Mouse (Mus musculus) forebrain, embryonic 12.5 days (tissue): ENCODE measurements around the gene Prnd. TPM values are rescaled to one million over a fixed set of nuclear protein-coding genes. Genes with fewer than 3 reads are reported as not detected.

Experiments used
- ATAC-seq: fragments of 200-750 bp; cut with Nextera tagmentation; 2 replicates; pipeline ENCODE4 v1.8.0; 2017; ENCODE audit warnings: moderate TSS enrichment; ENCODE audit not compliant: low FRiP score
- H3K27ac ChIP-seq: fragments of 300-500 bp; sonication (generic); 2 replicates; pipeline ENCODE4 v1.5.1; 2016; ENCODE audit warnings: mild to moderate bottlenecking
- H3K27me3 ChIP-seq: fragments of 300-500 bp; sonication (generic); 2 replicates; pipeline ENCODE4 v1.6.1; 2016; ENCODE audit warnings: mild to moderate bottlenecking
- H3K36me3 ChIP-seq: fragments of 300-500 bp; sonication (generic); replicated peaks from 2 replicates; pipeline ENCODE4 v1.6.1; 2016; ENCODE audit warnings: mild to moderate bottlenecking
- H3K4me1 ChIP-seq: fragments of 300-500 bp; sonication (generic); 2 replicates; pipeline ENCODE4 v1.6.1; 2016
- H3K4me2 ChIP-seq: fragments of 300-500 bp; sonication (generic); 2 replicates; pipeline ENCODE4 v1.6.1; 2016; ENCODE audit warnings: mild to moderate bottlenecking, moderate library complexity
- H3K4me3 ChIP-seq: fragments of 300-500 bp; sonication (generic); replicated peaks from 2 replicates; pipeline ENCODE4 v1.5.1; 2016; ENCODE audit warnings: mild to moderate bottlenecking
- H3K9ac ChIP-seq: fragments of 300-500 bp; sonication (generic); 2 replicates; pipeline ENCODE4 v1.6.1; 2016; ENCODE audit warnings: mild to moderate bottlenecking
- H3K9me3 ChIP-seq: fragments of 300-500 bp; sonication (generic); 2 replicates; pipeline ENCODE4 v1.6.1; 2016
- WGBS: fragments of 180-500 bp; shearing (Covaris S2); methylation state at CpG from one replicate; pipeline ENCODE4 v1.1.7; 2016; 5-methylcytosine and 5-hydroxymethylcytosine counted together
- polyA plus RNA-seq: library from polyadenylated mRNA; unstranded; fragments of >200 nt; fragmentation: Nextera tagmentation; extraction: Ambion mirVana; gene quantifications from 2 replicates; pipeline ENCODE4 v1.2.1, GENCODE M21; 2016

Gene Prnd
- polyA plus RNA-seq, 1 experiment from 2014 or later = 7.0 TPM

DNA sequence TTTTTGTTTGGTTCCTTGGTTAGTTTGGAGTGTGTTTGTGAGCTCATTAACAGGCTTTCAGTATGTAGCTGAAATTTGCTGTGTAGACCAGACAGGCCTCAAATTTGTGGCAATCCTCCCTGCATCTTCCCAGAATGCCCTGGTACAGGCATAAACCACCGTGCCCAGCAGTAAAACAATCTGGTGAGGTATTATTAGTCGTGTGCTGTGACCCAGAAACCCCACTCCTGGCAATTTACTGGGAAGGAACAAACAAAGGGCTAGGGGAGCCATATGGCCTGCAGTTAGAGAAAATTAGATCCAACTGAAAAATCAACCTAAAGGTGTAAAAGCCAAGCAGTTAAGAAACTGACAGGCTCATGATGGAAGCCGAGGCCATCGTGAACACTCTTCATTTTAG is 39.3 kb upstream of the Prnd start:
- Histone ChIP-seq H3K27ac (peak overlapping the region; percentile 42; the same call in 1 of the 2 replicates), H3K4me2 (peak overlapping the region; percentile 66), H3K4me1 (peaks cover 25% of the 10 kb centered on the region), H3K4me3 (peak overlapping the region; percentile 73), H3K9me3 (no peaks in the 10 kb centered on the region), H3K9ac (0 out of 2 replicates have a peak overlapping the region, but pooled peaks have one; percentile 83), H3K27me3 (0 out of 2 replicates have a peak, but pooled peaks cover 4% of the 10 kb centered on the region), H3K36me3 (no peaks in the 10 kb centered on the region)
- WGBS = 33% methylated on average over 4 of the region's 4 CpGs
- no peak for ATAC-seq

DNA sequence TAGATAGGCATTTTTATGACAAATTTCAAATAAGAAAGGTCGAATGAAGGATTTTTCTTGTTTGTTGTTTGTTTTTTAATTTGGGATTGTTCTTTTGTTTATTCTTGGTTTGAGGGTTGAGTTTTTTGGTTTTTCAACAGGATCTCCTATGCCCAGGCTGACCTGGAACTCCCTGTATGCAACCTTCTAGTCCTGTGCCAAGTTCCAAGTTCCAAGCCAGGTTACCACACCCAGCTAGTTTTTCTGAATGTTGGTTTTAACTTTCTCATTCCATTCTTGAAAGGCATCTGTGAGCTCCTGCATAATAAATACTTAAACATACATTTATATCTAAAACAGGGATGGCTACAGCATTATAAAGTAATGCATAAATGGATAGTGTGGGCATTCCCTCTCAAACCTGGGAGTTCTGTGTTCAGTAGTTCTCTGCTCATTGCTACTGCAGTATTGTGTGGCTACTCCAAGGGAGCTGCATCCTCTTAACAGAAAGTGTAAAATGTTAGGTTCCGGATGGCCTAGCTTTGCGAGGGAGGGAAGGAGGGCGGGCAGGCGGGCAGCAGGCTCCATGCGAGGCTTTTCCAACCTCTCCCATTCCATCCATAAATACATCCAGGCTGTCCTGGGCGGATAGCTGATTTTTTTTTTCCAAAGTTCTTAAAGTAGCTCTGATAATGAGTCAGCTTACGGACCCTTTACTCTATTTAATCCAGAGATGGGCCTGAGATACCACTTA is 38.0 kb upstream of the Prnd start:
- peaks cover 25% of the 10 kb centered on the region for H3K4me1 ChIP-seq
- H3K27ac ChIP-seq = no peak overlapping the region
- H3K4me3 ChIP-seq = no peak overlapping the region
- WGBS = 86% methylated on average over 8 of the region's 8 CpGs
- H3K9ac ChIP-seq = no peak overlapping the region
- 0 out of 2 replicates have a peak, but pooled peaks cover 4% of the 10 kb centered on the region for H3K27me3 ChIP-seq
- no peaks in the 10 kb centered on the region for H3K9me3 ChIP-seq
- peak overlapping the region; percentile 66; the same call in 1 of the 2 replicates for H3K4me2 ChIP-seq
- ATAC-seq = no peak
- H3K36me3 ChIP-seq = peaks cover 3% of the 10 kb centered on the region; the same call in 1 of the 2 replicates

- H3K9me3 ChIP-seq = no peaks in the 10 kb centered on the region
- H3K27me3 ChIP-seq = no peaks in the 10 kb centered on the region
- no peak for ATAC-seq
- 0 out of 2 replicates have a peak overlapping the region, but pooled peaks have one; percentile 46 for H3K27ac ChIP-seq
- peaks cover 15% of the 10 kb centered on the region for H3K4me1 ChIP-seq
- 78% methylated on average over 7 of the region's 7 CpGs for WGBS
- peaks cover 14% of the 10 kb centered on the region for H3K36me3 ChIP-seq
- no peak overlapping the region for H3K9ac ChIP-seq
- no peak overlapping the region for H3K4me2 ChIP-seq
- H3K4me3 ChIP-seq = no peak overlapping the region
These were observed 18.3 kb upstream of the Prnd start for GRCm38 (mm10) chr2:131932275-131932902.

- Histone ChIP-seq H3K9ac (no peak overlapping the region), H3K36me3 (peaks cover 16% of the 10 kb centered on the region), H3K4me3 (no peak overlapping the region), H3K4me2 (no peak overlapping the region), H3K9me3 (no peaks in the 10 kb centered on the region), H3K27me3 (no peaks in the 10 kb centered on the region), H3K27ac (0 out of 2 replicates have a peak overlapping the region, but pooled peaks have one; percentile 19), H3K4me1 (peaks cover 15% of the 10 kb centered on the region)
- WGBS = 20% methylated on average over 6 of the region's 6 CpGs
- no peak for ATAC-seq
These were observed 17.6 kb upstream of the Prnd start for GRCm38 (mm10) chr2:131933013-131933412.

DNA sequence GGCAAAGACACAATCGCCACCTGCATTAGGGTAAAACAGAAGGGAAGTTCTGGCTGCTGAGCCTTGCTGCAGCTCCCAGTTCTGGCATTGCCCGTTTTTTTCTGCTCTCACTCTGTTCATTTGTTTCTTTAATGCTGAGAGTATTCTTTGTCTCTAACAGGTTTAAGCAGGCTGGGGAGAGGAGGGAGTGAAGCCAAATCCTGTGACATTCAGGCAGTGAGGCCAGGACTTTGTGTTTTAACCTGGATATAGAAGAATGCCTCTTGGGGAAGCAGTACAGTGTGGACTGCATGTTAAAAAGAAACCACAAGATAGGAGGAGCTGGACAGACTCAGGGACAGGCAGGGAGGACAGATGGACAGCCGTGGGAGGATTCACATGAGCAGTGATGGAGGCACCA is 17.1 kb upstream of the Prnd start:
- H3K4me3 ChIP-seq = no peak overlapping the region
- no peaks in the 10 kb centered on the region for H3K9me3 ChIP-seq
- H3K4me1 ChIP-seq = peaks cover 15% of the 10 kb centered on the region
- H3K27me3 ChIP-seq = no peaks in the 10 kb centered on the region
- 0 out of 2 replicates have a peak overlapping the region, but pooled peaks have one; percentile 19 for H3K27ac ChIP-seq
- no peak overlapping the region for H3K4me2 ChIP-seq
- ATAC-seq = no peak
- peaks cover 16% of the 10 kb centered on the region for H3K36me3 ChIP-seq
- WGBS = 42% methylated on average over 3 of the region's 3 CpGs
- no peak overlapping the region for H3K9ac ChIP-seq

DNA sequence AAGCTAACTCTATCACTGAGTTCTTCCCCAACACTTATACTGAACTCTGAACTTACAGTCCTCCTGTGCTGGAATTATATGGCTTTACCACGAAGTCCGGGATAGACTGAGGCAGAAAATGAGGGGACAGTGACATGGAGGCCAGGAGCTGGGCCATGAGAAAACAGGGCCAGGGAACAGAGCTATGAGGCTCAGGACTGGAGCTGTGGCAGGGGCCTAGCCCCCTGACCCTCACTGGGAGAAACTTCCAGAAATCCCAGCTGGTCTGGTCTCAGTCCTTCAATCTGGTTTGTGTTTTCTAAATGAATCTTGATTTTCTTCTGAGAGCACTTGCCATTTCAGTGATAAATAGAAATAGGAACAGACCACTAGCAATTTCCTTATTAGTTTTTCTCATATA is 16.4 kb upstream of the Prnd start:
- no peak overlapping the region for H3K4me3 ChIP-seq
- no peaks in the 10 kb centered on the region for H3K9me3 ChIP-seq
- no peak overlapping the region for H3K4me2 ChIP-seq
- 100% methylated on average over 2 of the region's 2 CpGs for WGBS
- no peaks in the 10 kb centered on the region for H3K27me3 ChIP-seq
- ATAC-seq = no peak
- peaks cover 16% of the 10 kb centered on the region for H3K36me3 ChIP-seq
- no peak overlapping the region for H3K27ac ChIP-seq
- peaks cover 15% of the 10 kb centered on the region for H3K4me1 ChIP-seq
- no peak overlapping the region for H3K9ac ChIP-seq

GRCm38 (mm10) chr2:131935390-131936105 is 15.1 kb upstream of the Prnd start:
- no peak for ATAC-seq
- H3K27ac ChIP-seq = no peak overlapping the region
- 84% methylated on average over 10 of the region's 10 CpGs for WGBS

GRCm38 (mm10) chr2:131936410-131936809 is 14.3 kb upstream of the Prnd start:
- no peak overlapping the region for H3K4me3 ChIP-seq
- 98% methylated on average over 10 of the region's 10 CpGs for WGBS

More at GRCm38 (mm10) chr2:131935390-131936105, 15.1 kb upstream of the Prnd start:
- Histone ChIP-seq H3K36me3 (peaks cover 16% of the 10 kb centered on the region), H3K9me3 (no peaks in the 10 kb centered on the region), H3K4me3 (no peak overlapping the region), H3K4me2 (no peak overlapping the region), H3K9ac (no peak overlapping the region), H3K4me1 (peaks cover 15% of the 10 kb centered on the region), H3K27me3 (no peaks in the 10 kb centered on the region)

DNA sequence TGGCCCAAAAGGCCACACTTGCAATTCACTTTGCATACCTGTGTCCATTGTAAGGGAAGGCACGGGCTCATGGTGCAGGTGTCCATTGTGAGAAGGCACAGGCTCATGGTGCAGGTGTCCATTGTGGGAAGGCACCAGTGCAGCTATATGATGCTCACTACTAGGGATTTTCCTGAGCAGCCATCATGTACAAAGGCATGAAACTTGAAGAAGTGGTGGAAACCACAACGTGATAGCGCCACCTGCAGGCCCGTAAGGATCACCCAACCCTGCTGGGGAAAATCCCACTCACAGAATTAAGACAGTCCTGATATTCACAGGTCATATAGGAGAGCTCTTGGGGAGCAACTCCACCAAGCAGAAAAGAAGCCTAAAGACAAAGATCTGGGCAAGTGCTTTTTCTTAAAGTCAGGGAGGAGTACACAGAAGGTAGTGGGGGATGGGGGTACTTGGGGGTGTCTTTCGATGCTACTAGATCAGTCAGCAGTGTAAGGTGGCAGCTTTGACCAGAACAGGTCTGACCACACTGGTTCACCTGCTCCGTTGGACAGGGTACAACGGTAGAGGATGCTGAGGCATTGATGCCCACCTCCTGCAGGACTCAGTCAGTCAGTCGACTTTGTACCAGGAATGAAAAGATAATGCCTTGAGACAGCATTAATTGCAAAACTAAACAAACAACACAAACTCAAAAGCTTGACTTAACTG is 11.1 kb upstream of the Prnd start:
- H3K4me1 ChIP-seq = no peaks in the 10 kb centered on the region
- no peak overlapping the region for H3K27ac ChIP-seq
- H3K27me3 ChIP-seq = no peaks in the 10 kb centered on the region
- peaks cover 14% of the 10 kb centered on the region for H3K36me3 ChIP-seq
- no peak overlapping the region for H3K9ac ChIP-seq
- no peak overlapping the region for H3K4me3 ChIP-seq
- 40% methylated on average over 8 of the region's 8 CpGs for WGBS
- no peak overlapping the region for H3K4me2 ChIP-seq
- peak; percentile 46 for ATAC-seq
- H3K9me3 ChIP-seq = no peaks in the 10 kb centered on the region

More at GRCm38 (mm10) chr2:131936410-131936809, 14.3 kb upstream of the Prnd start:
- Histone ChIP-seq H3K36me3 (peaks cover 14% of the 10 kb centered on the region), H3K9me3 (no peaks in the 10 kb centered on the region), H3K27me3 (no peaks in the 10 kb centered on the region), H3K4me2 (no peak overlapping the region), H3K27ac (no peak overlapping the region), H3K4me1 (peaks cover 15% of the 10 kb centered on the region), H3K9ac (no peak overlapping the region)
- no peak for ATAC-seq

DNA sequence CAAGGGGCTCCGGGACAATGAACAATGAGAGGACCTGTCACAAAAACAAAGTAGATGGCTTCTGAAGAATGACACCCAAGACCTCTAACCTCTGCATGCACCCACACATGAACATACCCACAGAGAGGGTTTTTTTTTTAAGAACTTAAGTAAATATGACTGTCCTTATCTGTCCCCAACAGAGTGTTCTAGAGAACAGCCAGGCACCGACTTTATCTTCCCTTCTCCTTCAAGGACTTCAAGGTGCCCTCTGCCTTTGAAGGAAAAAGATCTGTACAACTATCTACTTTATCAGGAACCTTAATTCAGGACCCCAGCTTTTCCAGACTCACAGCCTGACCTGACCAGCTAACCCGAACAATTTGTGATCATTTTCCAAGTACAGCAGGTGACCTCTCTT is 10.2 kb upstream of the Prnd start:
- Histone ChIP-seq H3K27ac (no peak overlapping the region), H3K36me3 (peaks cover 14% of the 10 kb centered on the region), H3K9me3 (no peaks in the 10 kb centered on the region), H3K4me1 (no peaks in the 10 kb centered on the region), H3K27me3 (no peaks in the 10 kb centered on the region), H3K4me3 (no peak overlapping the region), H3K4me2 (no peak overlapping the region), H3K9ac (no peak overlapping the region)
- WGBS = 84% methylated on average over 3 of the region's 3 CpGs
- no peak for ATAC-seq

DNA sequence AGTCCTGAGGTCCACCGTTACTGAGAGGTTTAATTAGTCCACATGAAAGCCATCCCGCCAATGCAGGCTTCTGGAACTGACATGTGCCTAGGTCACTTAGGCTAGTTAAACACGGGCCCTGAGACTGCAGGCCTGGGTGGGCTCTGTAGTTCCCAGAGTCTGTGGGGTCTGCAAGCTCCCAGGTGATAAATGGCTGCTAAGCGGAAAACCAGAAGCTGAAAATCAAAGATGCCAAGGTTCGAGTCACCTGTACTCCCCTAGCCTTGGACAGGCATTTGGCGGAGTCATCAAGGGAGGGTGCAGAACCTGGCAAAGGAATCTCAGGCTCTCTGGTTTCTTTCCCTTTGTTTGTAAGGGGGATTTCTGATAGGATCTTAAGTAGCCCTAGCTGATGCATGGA is 9.2 kb upstream of the Prnd start:
- H3K36me3 ChIP-seq = peaks cover 10% of the 10 kb centered on the region
- H3K9ac ChIP-seq = no peak overlapping the region
- H3K27ac ChIP-seq = no peak overlapping the region
- H3K4me1 ChIP-seq = no peaks in the 10 kb centered on the region
- no peak for ATAC-seq
- 77% methylated on average over 6 of the region's 6 CpGs for WGBS
- no peak overlapping the region for H3K4me2 ChIP-seq
- H3K4me3 ChIP-seq = no peak overlapping the region
- no peaks in the 10 kb centered on the region for H3K27me3 ChIP-seq
- H3K9me3 ChIP-seq = no peaks in the 10 kb centered on the region

- Histone ChIP-seq H3K9me3 (no peaks in the 10 kb centered on the region), H3K27ac (no peak overlapping the region), H3K4me1 (no peaks in the 10 kb centered on the region), H3K27me3 (peaks cover 3% of the 10 kb centered on the region; the same call in 1 of the 2 replicates), H3K9ac (no peak overlapping the region), H3K4me2 (no peak overlapping the region), H3K4me3 (no peak overlapping the region), H3K36me3 (no peaks in the 10 kb centered on the region)
- ATAC-seq = no peak
- 8% methylated on average over 1 of the region's 1 CpGs for WGBS
These were observed 6.3 kb upstream of the Prnd start for GRCm38 (mm10) chr2:131944370-131944769.
